Mouse (Mus musculus): ENCODE measurements around the gene D930020B18Rik.

D930020B18Rik gene

GRCm38 (mm10) chr10:121705399-121706163 is 64.2 kb downstream of the D930020B18Rik start:
- no peak for DNase-seq

- no peak for DNase-seq
Measured at GRCm38 (mm10) chr10:121716862-121717261, 75.5 kb downstream of the D930020B18Rik start.

- DNase-seq, result no peak
Measured at GRCm38 (mm10) chr10:121718896-121719585, 77.7 kb downstream of the D930020B18Rik start.

- no peak for DNase-seq
Measured at GRCm38 (mm10) chr10:121720701-121721100, 79.3 kb downstream of the D930020B18Rik start.

GRCm38 (mm10) chr10:121726505-121726904 is 85.1 kb downstream of the D930020B18Rik start:
- DNase-seq, result no peak

GRCm38 (mm10) chr10:121727151-121727550 is 85.8 kb downstream of the D930020B18Rik start:
- no peak for DNase-seq

- DNase-seq, result no peak
Measured at GRCm38 (mm10) chr10:121728226-121728625, 86.8 kb downstream of the D930020B18Rik start.

- no peak for DNase-seq
Measured at GRCm38 (mm10) chr10:121731048-121731725, 89.8 kb downstream of the D930020B18Rik start.

GRCm38 (mm10) chr10:121732542-121732941 is 91.2 kb downstream of the D930020B18Rik start:
- DNase-seq, result no peak

- DNase-seq, result no peak
Measured at GRCm38 (mm10) chr10:121737256-121737655, 95.9 kb downstream of the D930020B18Rik start.

GRCm38 (mm10) chr10:121739548-121740505 is 98.4 kb downstream of the D930020B18Rik start, which contains the start of gene BC048403:
TSS of gene BC048403 (plus strand) at chr10:121739937.
- peak; percentile 90 for DNase-seq

GRCm38 (mm10) chr10:121742336-121742735 is 100.9 kb downstream of the D930020B18Rik start:
- DNase-seq, result no peak

Measured in thymus, postnatal 25 days (tissue).